Mouse (Mus musculus) brain, embryonic 14.5 days (tissue): ENCODE measurements at regions not wholly inside any gene's neighbourhood (a gene's known extent, or its start where the extent isn't known, plus 50 kb on each side); places are given as distances from the start of the nearest gene placed in this dataset.

ENCODE experiments used
- DNase-seq: peaks from one replicate; pipeline ENCODE4 v3.0.0-alpha.2; 2011; ENCODE audit warnings: low read depth
- CTCF ChIP-seq: fragments of 200-500 bp; IDR thresholded peaks from 2 replicates; pipeline ENCODE4 v1.5.1; 2012; ENCODE audit warnings: inconsistent platforms, mild to moderate bottlenecking, moderate library complexity, borderline replicate concordance; ENCODE audit not compliant: insufficient read depth, insufficient read length; ENCODE audit errors: extremely low read depth
- POLR2A ChIP-seq: fragments of 200-500 bp; IDR thresholded peaks from 2 replicates; pipeline ENCODE4 v1.6.1; 2012; ENCODE audit warnings: mild to moderate bottlenecking, inconsistent platforms, borderline replicate concordance; ENCODE audit not compliant: poor library complexity, insufficient read depth, insufficient read length, severe bottlenecking; ENCODE audit errors: extremely low read depth

GRCm38 (mm10) chr6:133170548-133170947 is 65.8 kb downstream of the Smim10l1 start:
- no peak for TF ChIP-seq POLR2A
- DNase-seq, result no peak

- TF ChIP-seq POLR2A (no peak), CTCF (peak; percentile 26; the same call in 1 of the 2 replicates)
- DNase-seq, result peak; percentile 1
Measured at GRCm38 (mm10) chr6:133171286-133171685, 66.6 kb downstream of the Smim10l1 start.

GRCm38 (mm10) chr6:133206173-133206572 is 85.8 kb upstream of the 5530400C23Rik start:
- TF ChIP-seq POLR2A (no peak), CTCF (peak; percentile 68; the same call in 1 of the 2 replicates)
- peak; percentile 35 for DNase-seq
